In the genomic region with DNA sequence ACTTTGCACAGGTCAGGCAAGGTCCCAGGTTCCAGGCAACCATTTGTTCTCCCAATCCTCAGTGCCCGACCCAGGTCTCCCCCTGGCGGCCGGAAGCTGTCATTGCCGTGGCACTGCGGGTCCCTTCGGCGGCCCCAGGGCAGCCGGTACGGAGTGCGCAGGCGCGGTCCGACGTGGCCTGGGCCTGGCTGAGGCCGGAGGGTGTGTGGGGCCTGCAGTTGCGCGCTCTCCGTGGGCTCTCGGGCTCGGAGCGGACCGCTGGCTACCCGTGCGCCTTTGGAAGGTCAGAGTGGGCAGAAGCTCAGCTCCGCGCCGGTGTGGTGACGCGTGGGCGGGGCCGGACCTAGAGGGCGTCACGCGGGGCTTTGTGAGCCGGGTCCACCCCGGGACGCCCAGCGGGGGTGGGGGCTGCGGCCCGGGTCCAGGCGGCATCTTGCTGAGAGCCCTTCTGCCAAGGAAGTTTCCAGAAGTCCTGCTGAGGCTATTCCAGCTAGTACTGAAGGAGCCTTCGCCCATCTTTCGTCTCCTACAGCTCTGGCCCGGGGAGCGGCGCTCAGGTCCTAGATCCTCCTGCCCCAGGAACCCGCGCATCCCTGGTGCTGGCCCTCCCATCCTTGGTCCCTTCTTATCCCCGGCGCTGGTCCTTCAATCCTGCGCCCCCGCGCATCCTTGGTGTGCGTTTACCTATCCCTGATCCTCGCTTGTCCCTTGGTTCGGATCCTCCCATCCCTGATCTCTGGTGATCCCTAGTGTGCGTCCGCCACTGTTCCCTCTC, we compare ENCODE assay signal across 8 mouse cellular contexts. TPM values are rescaled to one million over a fixed set of nuclear protein-coding genes. Genes with fewer than 3 reads are reported as not detected.
A peak's percentile ranks its signal among the peaks of the same experiment; 100 is the strongest.
DNase-seq lines count a peak whose midpoint lies in the region; ATAC-seq and TF ChIP-seq lines count a peak whose summit lies in the region.

A gene (plus strand): TSS at position 174 of the 775 bp plus-strand sequence.

- peak within 1 kb of the TSS; percentile 93 for H3K9ac ChIP-seq in hindbrain, postnatal 0 days (replicated peaks; ENCODE audit: low read length)

- intact Hi-C loops in gastrocnemius, adult 2 months (cut with DNase I), result loop anchor here (1.0 kb wide), 1 partner anchor 32 kb away; no protein-coding TSS in a partner anchor
- intact Hi-C loops in left cerebral cortex, adult 2 months (cut with DNase I), result loop anchor here (1.0 to 2.0 kb wide), 3 partner anchors 32 to 242 kb away; no protein-coding TSS in a partner anchor

- no peaks in the 10 kb centered on the region for H3K27me3 ChIP-seq in hindbrain, postnatal 0 days (ENCODE audit: insufficient read depth, low read length)

- peak; percentile 100 for TF ChIP-seq CTCF in gastrocnemius, adult 2 months (IDR thresholded peaks at IDR 0.05)
- TF ChIP-seq CTCF in hindbrain, postnatal 0 days (IDR thresholded peaks at IDR 0.05; ENCODE audit: low read depth), result peak; percentile 91
- no peak; the same call in none of the 2 replicates for TF ChIP-seq CTCF in left cerebral cortex, adult 2 months (IDR thresholded peaks at IDR 0.05)

- H3K9me3 ChIP-seq in hindbrain, postnatal 0 days (ENCODE audit: low read length), result no peaks in the 10 kb centered on the region

- peaks cover under 1% of the 10 kb centered on the region; the same call in 1 of the 2 replicates for H3K36me3 ChIP-seq in hindbrain, postnatal 0 days (ENCODE audit: insufficient read depth, low read length)

- peak; percentile 97 for ATAC-seq in hindbrain, postnatal 0 days
- ATAC-seq in megakaryocyte, adult 5-6 weeks (ENCODE audit: poor library complexity, severe bottlenecking), result peak; percentile 98

- peak within 1 kb of the TSS; percentile 84 for H3K4me3 ChIP-seq in gastrocnemius, adult 2 months
- H3K4me3 ChIP-seq in hindbrain, postnatal 0 days (ENCODE audit: low read length), result peak within 1 kb of the TSS; percentile 90
- peak within 1 kb of the TSS; percentile 91 for H3K4me3 ChIP-seq in left cerebral cortex, adult 2 months

- peak within 1 kb of the TSS; percentile 95 for H3K27ac ChIP-seq in gastrocnemius, adult 2 months
- H3K27ac ChIP-seq in hindbrain, postnatal 0 days, result peak within 1 kb of the TSS; percentile 87
- peak within 1 kb of the TSS; percentile 96 for H3K27ac ChIP-seq in left cerebral cortex, adult 2 months

- peak within 1 kb of the TSS; percentile 84 for H3K4me2 ChIP-seq in hindbrain, postnatal 0 days (ENCODE audit: low read depth, low read length)

- H3K4me1 ChIP-seq in hindbrain, postnatal 0 days (ENCODE audit: insufficient read depth, low read length), result peaks cover 3% of the 10 kb centered on the region; the same call in 1 of the 2 replicates

- WGBS in hindbrain, postnatal 0 days, result under 1% methylated on average over 56 of the region's 58 CpGs

- DNase-seq in WW6 (ENCODE audit: low read depth, low spot score), result peak; percentile 71
- DNase-seq in cerebellum, postnatal 4 days (ENCODE audit: low spot score in 2 of 2), result peak; percentile 97 to 99
- peak; percentile 98 for DNase-seq in gastrocnemius, adult 2 months
- DNase-seq in hindbrain, postnatal 0 days (ENCODE audit: low spot score), result peak; percentile 96
- DNase-seq in left cerebral cortex, adult 2 months (ENCODE audit: extremely low spot score in 1 of 2, low spot score in 2 of 2), result peak; percentile 95 to 97
- peak; percentile 93 to 97 for DNase-seq in right cerebral cortex, adult 2 months (ENCODE audit: low spot score in 2 of 2)
- peak; percentile 96 for DNase-seq in urinary bladder, postnatal 14 days (ENCODE audit: low spot score)

RNA-seq across cellular contexts. Expression of the gene that starts here (rescaled TPM):
- 10 to 100 TPM; 34.0 to 41.1 TPM for total RNA-seq in gastrocnemius, adult 2 months (2021)
- total RNA-seq in hindbrain, postnatal 0 days (2014; rRNA removed), result 14.8 and 18.4 TPM in 2 replicates
- polyA plus RNA-seq in hindbrain, postnatal 0 days (2015; fragmentation: Nextera tagmentation; extraction: Ambion mirVana), result 10.0 and 10.9 TPM in 2 replicates
- 10 to 100 TPM; 29.8 to 30.3 TPM for total RNA-seq in left cerebral cortex, adult 2 months (2021)
- total RNA-seq in megakaryocyte, adult 5-6 weeks (2015), result 6.0 and 7.0 TPM in 2 replicates
- total RNA-seq in megakaryocyte, adult 5-6 weeks (2017), result 8.3 and 10.1 TPM in 2 replicates

Comparison
In these comparisons a context has a peak if more than half of its experiments do, and no peak if none do; other contexts are left out.
1. Peak in every context shown above with its lines: DNase-seq, ATAC-seq, H3K4me3 ChIP-seq and H3K27ac ChIP-seq.